Mouse (Mus musculus) forebrain, embryonic 11.5 days (tissue): Measurements from ENCODE around the gene Zfp281. TPM values are rescaled to one million over a fixed set of nuclear protein-coding genes. Genes with fewer than 3 reads are reported as not detected.

Experiments used
- ATAC-seq: fragments of 200-750 bp; cut with Nextera tagmentation; replicated peaks from 2 replicates; pipeline ENCODE4 v1.8.0; 2017; ENCODE audit warnings: moderate TSS enrichment; ENCODE audit not compliant: low FRiP score
- DNase-seq: peaks from one replicate; pipeline ENCODE4 v3.0.0-alpha.2; 2017; ENCODE audit warnings: low spot score
- H3K27ac ChIP-seq: fragments of 300-500 bp; sonication (generic); 2 replicates; pipeline ENCODE4 v1.5.1; 2014; ENCODE audit warnings: low read depth, low read length
- H3K27me3 ChIP-seq: fragments of 300-500 bp; sonication (generic); 2 replicates; pipeline ENCODE4 v1.6.1; 2014; ENCODE audit warnings: mild to moderate bottlenecking, low read length, mixed read lengths; ENCODE audit not compliant: control insufficient read depth, insufficient read depth
- H3K36me3 ChIP-seq: fragments of 300-500 bp; sonication (generic); 2 replicates; pipeline ENCODE4 v1.6.1; 2014; ENCODE audit warnings: mild to moderate bottlenecking, low read length, moderate library complexity, mixed read lengths; ENCODE audit not compliant: control insufficient read depth, insufficient read depth
- H3K4me1 ChIP-seq: fragments of 300-500 bp; sonication (generic); replicated peaks from 2 replicates; pipeline ENCODE4 v1.6.1; 2014; ENCODE audit warnings: low read length, mixed read lengths; ENCODE audit not compliant: control insufficient read depth, insufficient read depth
- H3K4me2 ChIP-seq: fragments of 300-500 bp; sonication (generic); 2 replicates; pipeline ENCODE4 v1.6.1; 2014; ENCODE audit warnings: low read depth, mild to moderate bottlenecking, low read length, moderate library complexity, mixed read lengths; ENCODE audit not compliant: severe bottlenecking
- H3K4me3 ChIP-seq: fragments of 300-500 bp; sonication (generic); 2 replicates; pipeline ENCODE4 v1.5.1; 2014; ENCODE audit warnings: low read depth, low read length
- H3K9ac ChIP-seq: fragments of 300-500 bp; sonication (generic); 2 replicates; pipeline ENCODE4 v1.6.1; 2014; ENCODE audit warnings: low read length
- H3K9me3 ChIP-seq: fragments of 300-500 bp; sonication (generic); 2 replicates; pipeline ENCODE4 v1.6.1; 2016; ENCODE audit warnings: low read length, mixed read lengths; ENCODE audit not compliant: control insufficient read depth
- WGBS: fragments of 180-500 bp; shearing (Covaris S2); extraction: QIAGEN DNeasy Blood & Tissue Kit; methylation state at CpG from one replicate; pipeline ENCODE4 v1.1.7; 2014; 5-methylcytosine and 5-hydroxymethylcytosine counted together
- polyA plus RNA-seq: library from polyadenylated mRNA; unstranded; fragments of >200 nt; fragmentation: Nextera tagmentation; extraction: Ambion mirVana; gene quantifications from 2 replicates; pipeline ENCODE4 v1.2.1, GENCODE M21; 2014

The Zfp281 gene
- polyA plus RNA-seq, 1 experiment from 2014 or later: 35.6 TPM

GRCm38 (mm10) chr1:136594235-136594850 lies 30.4 kb upstream of the Zfp281 start:
- H3K4me1 ChIP-seq: no peaks in the 10 kb centered on the region
- no peak overlapping the region for H3K4me2 ChIP-seq
- no peak overlapping the region for H3K9ac ChIP-seq
- H3K4me3 ChIP-seq: no peak overlapping the region
- H3K27me3 ChIP-seq: no peaks in the 10 kb centered on the region
- H3K27ac ChIP-seq: no peak overlapping the region
- ATAC-seq (no peak), DNase-seq (no peak)
- no peaks in the 10 kb centered on the region for H3K9me3 ChIP-seq
- no peaks in the 10 kb centered on the region for H3K36me3 ChIP-seq
- WGBS: 82% methylated on average over 5 of the region's 5 CpGs

GRCm38 (mm10) chr1:136596821-136597220 lies 27.9 kb upstream of the Zfp281 start:
- Histone ChIP-seq H3K27me3 (no peaks in the 10 kb centered on the region), H3K9ac (no peak overlapping the region), H3K27ac (no peak overlapping the region), H3K9me3 (no peaks in the 10 kb centered on the region), H3K4me1 (no peaks in the 10 kb centered on the region), H3K4me3 (no peak overlapping the region), H3K36me3 (no peaks in the 10 kb centered on the region), H3K4me2 (no peak overlapping the region)
- WGBS: 81% methylated on average over 2 of the region's 2 CpGs
- DNase-seq (no peak), ATAC-seq (no peak)

GRCm38 (mm10) chr1:136598286-136598685 lies 26.4 kb upstream of the Zfp281 start:
- H3K4me2 ChIP-seq: no peak overlapping the region
- H3K4me1 ChIP-seq: no peaks in the 10 kb centered on the region
- no peaks in the 10 kb centered on the region for H3K9me3 ChIP-seq
- H3K9ac ChIP-seq: no peak overlapping the region
- ATAC-seq (no peak), DNase-seq (no peak)
- no peaks in the 10 kb centered on the region for H3K36me3 ChIP-seq
- no peak overlapping the region for H3K4me3 ChIP-seq
- H3K27me3 ChIP-seq: no peaks in the 10 kb centered on the region
- WGBS: 68% methylated on average over 5 of the region's 5 CpGs
- H3K27ac ChIP-seq: no peak overlapping the region

GRCm38 (mm10) chr1:136600067-136600466 lies 24.6 kb upstream of the Zfp281 start:
- Histone ChIP-seq H3K27me3 (no peaks in the 10 kb centered on the region), H3K4me3 (no peak overlapping the region), H3K9me3 (no peaks in the 10 kb centered on the region), H3K4me1 (no peaks in the 10 kb centered on the region), H3K9ac (no peak overlapping the region), H3K27ac (no peak overlapping the region), H3K4me2 (no peak overlapping the region), H3K36me3 (no peaks in the 10 kb centered on the region)
- WGBS: 79% methylated on average over 3 of the region's 3 CpGs
- DNase-seq (no peak), ATAC-seq (no peak)

GRCm38 (mm10) chr1:136600647-136601345 lies 23.9 kb upstream of the Zfp281 start:
- ATAC-seq: no peak
- H3K9me3 ChIP-seq: no peaks in the 10 kb centered on the region
- H3K27ac ChIP-seq: no peak overlapping the region
- no peak overlapping the region for H3K9ac ChIP-seq
- no peak overlapping the region for H3K4me3 ChIP-seq
- no peaks in the 10 kb centered on the region for H3K4me1 ChIP-seq
- no peak overlapping the region for H3K4me2 ChIP-seq
- H3K27me3 ChIP-seq: no peaks in the 10 kb centered on the region
- no peak for DNase-seq
- H3K36me3 ChIP-seq: no peaks in the 10 kb centered on the region
- WGBS: 89% methylated on average over 9 of the region's 9 CpGs

GRCm38 (mm10) chr1:136601346-136601888 lies 23.3 kb upstream of the Zfp281 start:
- ATAC-seq (no peak), DNase-seq (no peak)
- no peak overlapping the region for H3K4me2 ChIP-seq
- H3K36me3 ChIP-seq: no peaks in the 10 kb centered on the region
- no peaks in the 10 kb centered on the region for H3K27me3 ChIP-seq
- H3K4me3 ChIP-seq: no peak overlapping the region
- H3K27ac ChIP-seq: no peak overlapping the region
- no peak overlapping the region for H3K9ac ChIP-seq
- H3K4me1 ChIP-seq: no peaks in the 10 kb centered on the region
- WGBS: 89% methylated on average over 10 of the region's 10 CpGs
- no peaks in the 10 kb centered on the region for H3K9me3 ChIP-seq

- no peak overlapping the region for H3K4me3 ChIP-seq
- no peak overlapping the region for H3K9ac ChIP-seq
- no peaks in the 10 kb centered on the region for H3K4me1 ChIP-seq
- H3K9me3 ChIP-seq: no peaks in the 10 kb centered on the region
- 76% methylated on average over 5 of the region's 5 CpGs for WGBS
- H3K4me2 ChIP-seq: no peak overlapping the region
- H3K36me3 ChIP-seq: no peaks in the 10 kb centered on the region
- ATAC-seq (no peak), DNase-seq (no peak)
- no peak overlapping the region for H3K27ac ChIP-seq
- no peaks in the 10 kb centered on the region for H3K27me3 ChIP-seq
Measured at GRCm38 (mm10) chr1:136602303-136602702, 22.4 kb upstream of the Zfp281 start.

GRCm38 (mm10) chr1:136604190-136604589 lies 20.5 kb upstream of the Zfp281 start:
- Histone ChIP-seq H3K4me3 (no peak overlapping the region), H3K36me3 (no peaks in the 10 kb centered on the region), H3K9me3 (no peaks in the 10 kb centered on the region), H3K4me2 (no peak overlapping the region), H3K9ac (no peak overlapping the region), H3K27ac (no peak overlapping the region), H3K27me3 (no peaks in the 10 kb centered on the region), H3K4me1 (no peaks in the 10 kb centered on the region)
- no peak for ATAC-seq
- WGBS: 76% methylated on average over 4 of the region's 4 CpGs
- DNase-seq: no peak

- WGBS: 84% methylated on average over 9 of the region's 9 CpGs
- no peak overlapping the region for H3K27ac ChIP-seq
Measured at GRCm38 (mm10) chr1:136605790-136606189, 18.9 kb upstream of the Zfp281 start.

More at GRCm38 (mm10) chr1:136605790-136606189, 18.9 kb upstream of the Zfp281 start:
- Histone ChIP-seq H3K4me3 (no peak overlapping the region), H3K36me3 (no peaks in the 10 kb centered on the region), H3K4me1 (no peaks in the 10 kb centered on the region), H3K9ac (no peak overlapping the region), H3K9me3 (no peaks in the 10 kb centered on the region), H3K27me3 (no peaks in the 10 kb centered on the region), H3K4me2 (no peak overlapping the region)
- no peak for ATAC-seq
- no peak for DNase-seq
